Mouse (Mus musculus) left cerebral cortex, adult 9 months (tissue): ENCODE results near the gene Inhbb.

Experiments
- DNase-seq, 2 experiments: peaks; one replicate each; pipeline ENCODE4 v3.0.0; 2022; ENCODE audit warnings: low spot score in 2 of 2

Gene Inhbb

GRCm38 (mm10) chr1:119383916-119384315 lies 38.1 kb downstream of the Inhbb start:
- peak; percentile 13 to 51 for DNase-seq

GRCm38 (mm10) chr1:119380609-119381008 lies 41.4 kb downstream of the Inhbb start:
- DNase-seq = peak; percentile 56 to 75

GRCm38 (mm10) chr1:119375376-119375775 lies 46.7 kb downstream of the Inhbb start:
- DNase-seq = no peak

- DNase-seq = no peak
These were observed 54.5 kb downstream of the Inhbb start for GRCm38 (mm10) chr1:119367546-119367945.

GRCm38 (mm10) chr1:119366315-119366714 lies 55.7 kb downstream of the Inhbb start:
- no peak for DNase-seq
